Mouse (Mus musculus): ENCODE results near the gene Selenop.
A peak's percentile ranks its signal among the peaks of the same experiment; 100 is the strongest.
"Not testable (repeated sequence)": the region's sequence is repeated elsewhere in the genome, so short reads cannot be mapped to it uniquely, and the experiment has no call there.

Selenop gene

GRCm38 (mm10) chr15:3268247-3268646 is at the start of gene Selenop:
Selenop (plus strand) TSS chr15:3268547.
- no peak for DNase-seq (ENCODE audit: low spot score)

- not testable (repeated sequence) for DNase-seq (ENCODE audit: low spot score)
Measured at GRCm38 (mm10) chr15:3218668-3219067, 49.7 kb upstream of the Selenop start.

GRCm38 (mm10) chr15:3222803-3223437 is 45.4 kb upstream of the Selenop start:
- no peak for DNase-seq (ENCODE audit: low spot score)

GRCm38 (mm10) chr15:3226573-3226972 is 41.8 kb upstream of the Selenop start:
- no peak for DNase-seq (ENCODE audit: low spot score)

- DNase-seq (ENCODE audit: low spot score), result no peak
Measured at GRCm38 (mm10) chr15:3228185-3228584, 40.2 kb upstream of the Selenop start.

GRCm38 (mm10) chr15:3228990-3229389 is 39.4 kb upstream of the Selenop start:
- DNase-seq (ENCODE audit: low spot score), result no peak

- no peak for DNase-seq (ENCODE audit: low spot score)
Measured at GRCm38 (mm10) chr15:3231004-3231403, 37.3 kb upstream of the Selenop start.

GRCm38 (mm10) chr15:3232168-3232835 is 36.0 kb upstream of the Selenop start:
- DNase-seq (ENCODE audit: low spot score), result peak; percentile 32

GRCm38 (mm10) chr15:3233837-3234551 is 34.4 kb upstream of the Selenop start:
- DNase-seq (ENCODE audit: low spot score), result no peak

GRCm38 (mm10) chr15:3236338-3236737 is 32.0 kb upstream of the Selenop start:
- DNase-seq (ENCODE audit: low spot score), result no peak

GRCm38 (mm10) chr15:3237963-3238362 is 30.4 kb upstream of the Selenop start:
- no peak for DNase-seq (ENCODE audit: low spot score)

- not testable (repeated sequence) for DNase-seq (ENCODE audit: low spot score)
Measured at GRCm38 (mm10) chr15:3245036-3245435, 23.3 kb upstream of the Selenop start.

GRCm38 (mm10) chr15:3250620-3251019 is 17.7 kb upstream of the Selenop start:
- DNase-seq (ENCODE audit: low spot score), result no peak

- peak; percentile 59 for DNase-seq (ENCODE audit: low spot score)
Measured at GRCm38 (mm10) chr15:3251031-3251717, 17.2 kb upstream of the Selenop start.

- DNase-seq (ENCODE audit: low spot score), result peak; percentile 76
Measured at GRCm38 (mm10) chr15:3251718-3252067, 16.7 kb upstream of the Selenop start.

GRCm38 (mm10) chr15:3259025-3259424 is 9.3 kb upstream of the Selenop start:
- DNase-seq (ENCODE audit: low spot score), result peak; percentile 54

GRCm38 (mm10) chr15:3260309-3260708 is 8.0 kb upstream of the Selenop start:
- DNase-seq (ENCODE audit: low spot score), result peak; percentile 70

GRCm38 (mm10) chr15:3262883-3263282 is 5.5 kb upstream of the Selenop start:
- peak; percentile 66 for DNase-seq (ENCODE audit: low spot score)

- no peak for DNase-seq (ENCODE audit: low spot score)
Measured at GRCm38 (mm10) chr15:3264293-3264692, 4.1 kb upstream of the Selenop start.

GRCm38 (mm10) chr15:3264828-3265227 is 3.5 kb upstream of the Selenop start:
- DNase-seq (ENCODE audit: low spot score), result no peak

GRCm38 (mm10) chr15:3269496-3269895 is 1.1 kb downstream of the Selenop start:
- DNase-seq (ENCODE audit: low spot score), result no peak

GRCm38 (mm10) chr15:3269996-3270645 is 1.8 kb downstream of the Selenop start:
- peak; percentile 91 for DNase-seq (ENCODE audit: low spot score)

Measured in adipocyte (in vitro differentiated cells).